Mouse (Mus musculus) ovary, postnatal 36 days (tissue): Measurements from ENCODE around the gene Rnf144b.

ENCODE experiments used
- DNase-seq: peaks from one replicate; pipeline ENCODE4 v3.0.0; 2022; ENCODE audit warnings: low spot score, mixed read lengths

Gene Rnf144b

DNA sequence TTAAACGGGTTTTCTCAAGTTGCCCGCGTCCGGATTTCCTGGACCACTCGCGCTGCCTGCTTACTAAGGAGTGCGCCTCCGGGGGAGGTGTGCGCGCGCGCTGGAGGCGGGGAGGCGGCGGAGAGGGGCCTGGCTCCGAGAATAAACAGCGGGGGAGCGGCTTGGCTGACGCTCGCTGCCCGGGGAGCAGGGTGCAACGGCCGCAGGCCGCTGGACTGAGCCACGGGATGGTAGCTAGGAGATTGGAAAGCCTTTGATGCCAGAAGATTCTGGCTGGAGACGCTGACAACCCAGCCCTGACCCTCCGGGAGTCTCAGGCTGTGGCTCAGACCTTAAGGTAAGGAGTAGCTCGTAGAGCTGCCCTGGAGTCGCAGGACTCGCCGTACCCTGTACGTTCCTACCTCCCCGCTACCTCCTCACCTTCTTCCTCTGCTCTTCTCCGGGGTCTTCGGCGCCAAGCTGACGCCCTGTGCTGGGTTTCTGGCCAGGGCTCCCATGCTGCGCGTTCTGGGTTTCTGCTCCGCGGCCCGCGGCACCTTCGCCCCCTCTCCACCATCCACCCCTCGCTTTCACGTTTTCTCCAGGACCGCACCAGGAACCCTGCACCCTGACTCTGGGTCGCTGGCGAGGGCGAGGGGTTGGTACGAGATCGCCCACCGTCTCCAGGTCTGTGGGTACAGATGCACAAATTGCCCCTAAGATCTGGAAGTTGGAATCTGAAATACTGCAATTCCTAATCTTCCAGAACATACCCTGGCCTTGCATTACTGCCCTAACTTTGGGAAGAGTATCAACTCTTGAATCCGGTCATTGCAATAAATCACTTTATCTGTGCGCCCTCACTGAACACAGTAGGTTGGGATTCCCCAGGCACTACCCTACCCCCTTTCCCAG is at the start of gene Rnf144b:
Gene Rnf144b (plus strand): TSS at position 120 of the 894 bp plus-strand sequence.
- peak; percentile 75 for DNase-seq

- no peak for DNase-seq
Measured at GRCm38 (mm10) chr13:47076156-47076555, 46.3 kb upstream of the Rnf144b start.

DNA sequence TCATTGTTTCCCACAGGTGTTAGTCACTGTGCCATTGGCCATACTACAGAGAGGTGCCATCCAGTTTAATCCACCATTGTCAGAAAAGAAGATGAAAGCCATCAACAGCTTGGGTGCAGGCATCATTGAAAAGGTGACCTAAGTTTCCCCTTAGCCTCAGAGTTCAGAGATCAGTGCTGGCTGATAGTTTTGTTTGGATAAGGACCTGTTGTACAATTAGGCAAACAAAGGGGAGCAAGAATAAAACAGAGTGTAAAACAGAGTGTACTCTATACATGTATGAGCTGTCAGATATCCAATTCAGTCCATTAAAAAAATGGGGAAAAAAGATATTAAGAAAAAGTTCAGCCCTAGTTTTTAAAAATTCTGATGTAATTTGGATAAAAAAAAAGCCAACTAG is 45.1 kb upstream of the Rnf144b start:
- DNase-seq, result no peak

DNA sequence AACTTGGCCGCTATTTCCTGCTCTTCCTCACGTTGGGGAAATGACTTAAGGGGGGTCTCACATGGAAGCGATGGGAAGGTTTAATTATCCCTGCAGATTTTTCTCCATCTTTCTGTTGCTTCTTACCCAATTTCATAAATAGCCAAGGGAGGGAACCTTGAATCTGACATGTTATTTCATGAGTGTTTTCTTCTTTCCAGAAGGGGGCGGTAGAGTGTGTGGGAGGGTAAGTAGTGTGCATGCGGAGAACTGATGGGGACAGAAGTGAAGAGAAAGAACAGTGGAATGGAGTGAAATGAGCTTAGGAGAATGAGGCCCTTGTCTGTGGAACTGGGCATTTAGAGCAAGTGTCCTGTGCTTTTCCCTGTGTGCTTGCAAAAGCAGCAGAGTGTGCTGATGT is 43.7 kb upstream of the Rnf144b start:
- DNase-seq, result no peak

- DNase-seq, result no peak
Measured at GRCm38 (mm10) chr13:47080905-47081505, 41.5 kb upstream of the Rnf144b start.

DNA sequence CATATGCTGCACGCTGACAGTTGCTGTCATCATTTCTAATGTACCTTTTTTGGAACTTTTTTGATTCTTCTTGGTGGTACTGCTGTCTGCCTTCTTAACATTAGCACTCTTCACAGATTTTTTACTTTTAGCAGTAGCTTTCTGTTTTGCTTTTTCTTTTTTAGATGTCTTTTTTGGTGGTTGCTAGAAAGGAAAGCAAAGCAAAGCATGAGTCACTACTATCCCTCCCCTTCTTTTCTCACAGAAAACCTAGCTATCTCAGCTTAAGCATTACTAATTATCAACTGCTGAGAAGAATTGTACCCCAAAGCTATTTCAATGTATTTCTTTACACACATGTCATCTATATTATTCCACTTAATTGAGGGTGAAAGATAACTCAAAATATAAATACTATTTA is 34.0 kb upstream of the Rnf144b start:
- DNase-seq, result no peak

- no peak for DNase-seq
Measured at GRCm38 (mm10) chr13:47089271-47089670, 33.2 kb upstream of the Rnf144b start.

GRCm38 (mm10) chr13:47093791-47094190 is 28.7 kb upstream of the Rnf144b start:
- no peak for DNase-seq

- DNase-seq, result no peak
Measured at GRCm38 (mm10) chr13:47096591-47096990, 25.9 kb upstream of the Rnf144b start.

DNA sequence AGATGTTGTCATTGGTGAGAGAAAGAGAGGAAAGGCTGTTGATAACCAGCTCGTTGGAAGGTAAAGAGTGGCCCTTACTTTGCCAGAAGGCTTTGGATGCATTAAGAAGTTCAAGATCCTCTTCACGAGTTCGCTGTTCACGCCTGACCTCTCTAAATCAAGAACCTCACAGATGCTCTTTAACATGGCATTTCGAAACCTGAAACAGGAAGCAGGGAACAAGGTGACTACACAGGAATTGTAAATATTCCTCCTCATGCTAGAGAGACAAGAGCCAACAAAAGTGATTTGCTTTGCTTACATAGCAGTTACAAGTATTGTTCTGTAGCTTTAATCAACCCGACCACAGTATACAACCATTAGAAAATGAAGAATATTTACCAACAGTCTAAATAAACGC is 23.2 kb upstream of the Rnf144b start:
- DNase-seq, result no peak

DNA sequence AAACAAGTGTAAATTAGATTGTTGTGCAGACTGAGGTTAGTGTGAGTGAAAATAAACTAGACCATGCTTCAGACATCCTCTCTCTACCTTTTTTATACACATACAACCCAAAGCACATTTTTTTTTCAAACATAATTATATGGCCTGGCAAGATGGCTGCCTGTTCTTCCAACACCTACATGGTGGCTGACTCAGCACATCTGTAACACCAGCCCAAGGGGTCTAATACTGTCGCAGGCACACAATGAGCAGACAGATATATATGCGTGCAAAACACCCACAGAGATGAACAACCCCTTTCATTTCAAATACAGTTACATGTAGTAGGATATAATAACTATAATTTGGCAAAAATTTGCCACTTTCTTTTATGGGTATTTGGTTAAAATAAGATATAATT is 21.9 kb upstream of the Rnf144b start:
- DNase-seq, result no peak

DNA sequence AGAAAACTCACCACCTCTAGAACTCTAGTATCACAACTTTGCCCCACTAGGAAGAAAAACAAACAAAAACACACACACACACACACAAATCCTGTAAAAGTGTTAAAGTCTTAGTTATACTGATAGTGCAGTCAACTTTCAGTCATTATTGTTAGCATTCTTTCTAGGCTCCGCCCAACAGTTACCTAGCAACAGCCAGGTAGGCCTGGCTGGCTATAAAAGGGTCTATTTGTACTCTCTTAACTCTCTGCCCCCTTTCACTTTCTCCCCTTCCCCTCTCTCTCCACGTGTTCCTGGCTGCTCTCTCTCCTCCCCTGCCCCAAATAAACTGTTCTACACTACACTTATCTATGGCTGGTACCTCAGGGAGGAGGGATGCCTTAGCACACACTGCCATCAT is 18.3 kb upstream of the Rnf144b start:
- DNase-seq, result no peak

GRCm38 (mm10) chr13:47104856-47105541 is 17.5 kb upstream of the Rnf144b start:
- DNase-seq, result no peak

- DNase-seq, result peak; percentile 87
Measured at GRCm38 (mm10) chr13:47105711-47106579, 16.5 kb upstream of the Rnf144b start, which contains the start of gene Dek. Gene Dek, minus strand, starts transcription at chr13:47106201.

DNA sequence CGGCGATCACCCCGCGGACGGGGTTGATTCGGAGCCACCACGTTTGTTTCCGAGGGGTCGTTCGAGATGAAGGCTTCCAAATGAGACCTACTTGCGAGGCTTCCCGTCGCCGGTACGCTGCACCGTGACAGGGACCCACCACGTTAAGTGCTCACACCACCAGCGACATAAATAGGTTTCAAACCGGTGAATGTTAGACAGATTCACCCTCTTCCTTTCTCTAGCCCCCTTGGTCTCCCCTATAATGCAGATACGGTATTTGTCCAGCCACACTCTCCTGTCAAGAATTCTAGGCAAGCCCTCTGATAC is 15.9 kb upstream of the Rnf144b start:
- DNase-seq, result no peak

GRCm38 (mm10) chr13:47109239-47109638 is 13.2 kb upstream of the Rnf144b start:
- no peak for DNase-seq

DNA sequence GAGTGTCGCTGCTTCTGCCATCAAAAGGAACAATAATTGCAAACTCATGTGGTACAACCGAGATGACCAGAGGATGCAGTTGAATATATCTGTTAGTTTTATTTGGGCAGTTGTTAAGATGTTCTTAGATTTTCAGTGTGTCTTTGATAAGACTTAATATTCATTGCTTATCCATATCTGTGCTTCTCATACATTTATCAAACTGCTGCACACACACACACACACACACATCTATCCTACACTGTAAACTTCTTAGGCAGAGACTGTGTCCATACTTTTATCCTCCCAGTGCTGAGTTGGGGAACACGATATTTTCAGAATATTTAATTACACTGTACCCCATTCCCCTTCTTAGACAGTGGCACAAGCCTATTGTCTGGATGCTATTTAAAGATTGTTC is 11.3 kb upstream of the Rnf144b start:
- DNase-seq, result no peak

DNA sequence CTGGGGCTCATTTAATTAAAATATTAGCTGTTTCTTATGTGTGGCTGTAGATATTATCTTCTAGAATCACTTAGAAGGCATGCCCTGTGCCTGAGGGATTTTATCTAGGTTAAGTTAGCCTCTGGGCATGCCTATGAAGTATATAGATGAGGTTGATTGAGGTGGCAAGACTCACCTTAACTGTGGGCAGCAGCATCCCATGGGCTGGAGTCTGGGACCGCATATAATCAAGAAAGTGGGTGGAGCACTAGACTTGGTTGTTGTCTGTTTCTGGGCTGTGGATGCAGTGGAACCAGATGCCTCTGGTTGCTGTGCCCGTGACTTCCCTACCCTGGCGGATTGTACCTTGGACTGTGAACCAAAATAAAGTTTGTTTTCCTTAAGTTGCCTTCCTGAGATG is 10.4 kb upstream of the Rnf144b start:
- DNase-seq, result no peak

DNA sequence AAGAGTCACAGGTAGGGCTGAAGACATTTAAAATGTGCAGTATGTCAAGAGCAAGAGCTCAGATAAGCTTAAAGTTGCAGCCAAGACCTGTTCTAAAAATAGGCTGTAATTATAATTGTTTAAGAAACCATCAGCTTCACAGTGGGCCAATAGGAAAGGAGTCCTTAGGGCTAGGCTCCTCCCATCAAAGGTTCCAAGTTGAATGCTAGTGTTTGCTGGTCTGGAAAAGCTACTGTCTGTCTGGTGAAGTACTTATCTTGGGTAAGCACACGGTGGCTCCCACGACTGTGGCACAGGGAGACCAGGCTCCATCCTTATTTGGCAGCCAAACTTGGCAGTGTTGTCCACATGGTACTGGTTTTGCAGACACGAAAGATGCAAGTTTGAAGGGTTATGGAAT is 9.5 kb upstream of the Rnf144b start:
- DNase-seq, result no peak

GRCm38 (mm10) chr13:47116000-47116399 is 6.5 kb upstream of the Rnf144b start:
- DNase-seq, result no peak

DNA sequence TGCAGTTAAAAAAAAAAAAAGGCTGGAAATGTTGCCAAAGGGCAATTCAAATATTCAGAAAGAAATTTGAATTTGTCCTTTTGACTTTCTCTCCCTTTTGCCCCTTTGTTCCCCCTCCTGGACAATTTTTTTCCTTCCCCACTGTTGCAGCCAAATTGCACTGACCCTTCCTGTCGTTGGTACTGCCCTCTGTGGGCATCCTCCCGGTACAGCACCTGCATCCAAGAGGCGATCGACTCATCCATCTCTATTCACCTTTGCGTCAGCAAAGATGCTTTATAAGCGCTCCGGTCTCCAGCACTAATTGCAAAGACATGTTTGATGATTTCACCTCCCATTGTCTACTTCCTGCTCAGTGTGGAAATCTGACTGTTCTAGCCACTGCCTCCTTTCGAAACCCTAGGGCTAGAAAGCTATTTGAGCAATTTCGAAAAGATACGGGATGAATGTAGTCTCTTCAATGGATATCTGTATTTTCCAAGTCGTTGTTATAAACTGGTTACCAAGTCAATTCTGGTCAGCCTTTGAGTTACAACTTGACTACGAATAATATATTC is 1.0 kb upstream of the Rnf144b start:
- DNase-seq, result no peak

DNA sequence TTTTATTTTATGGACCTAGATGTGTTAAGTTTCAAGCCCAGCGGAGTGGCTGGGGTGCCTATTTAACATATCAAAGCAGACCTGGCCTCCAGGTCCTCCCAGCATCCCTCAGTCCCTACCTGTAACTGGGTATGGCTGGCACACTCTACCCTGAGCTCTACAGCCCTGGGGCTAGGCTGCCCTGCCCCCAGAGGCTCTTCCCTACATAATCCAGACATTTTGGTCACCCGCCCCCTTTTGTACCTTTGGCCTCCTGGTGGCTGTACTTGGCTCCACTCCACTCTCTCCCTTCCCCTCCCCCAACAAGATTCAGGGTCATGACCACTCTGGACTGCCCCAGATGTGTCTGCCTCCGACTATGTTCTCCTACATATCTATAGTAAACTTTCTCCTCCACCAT is 2.0 kb downstream of the Rnf144b start:
- DNase-seq, result peak; percentile 18
